Mouse (Mus musculus) activated CD4-positive, CD25-positive, alpha-beta regulatory T cell, adult 9 weeks (primary cell): Measurements from ENCODE around the gene Soat2. TPM values are rescaled to one million over a fixed set of nuclear protein-coding genes. Genes with fewer than 3 reads are reported as not detected.

Source experiments
- polyA plus RNA-seq: library from polyadenylated mRNA; unstranded; fragments of 100-300 nt; shearing (Covaris generic); gene quantifications from one replicate; pipeline ENCODE4 v1.2.1, GENCODE M21; 2017

Gene Soat2
- 1.5 TPM for polyA plus RNA-seq

GRCm38 (mm10) chr15:102150301-102151135, at the start of gene Soat2:
Gene Soat2 (plus strand): TSS chr15:102150526.

GRCm38 (mm10) chr15:102136129-102136758, 14.1 kb upstream of the Soat2 start, which contains the start of gene Spryd3:
Gene Spryd3 (minus strand): TSS chr15:102136234.

GRCm38 (mm10) chr15:102144274-102144711, 6.0 kb upstream of the Soat2 start, which contains the start of gene Igfbp6:
Gene Igfbp6 (plus strand): TSS chr15:102144362.

GRCm38 (mm10) chr15:102202971-102203834, 52.9 kb downstream of the Soat2 start, which contains the start of gene Zfp740:
Gene Zfp740 (plus strand): TSS chr15:102203249.

GRCm38 (mm10) chr15:102204674-102205505, 54.6 kb downstream of the Soat2 start, which contains the start of gene Csad:
Gene Csad (minus strand): TSS chr15:102204724.

Other genes with a start within 250 kb of the Soat2 start
- gene Krt4, start 225.8 kb upstream of the Soat2 start, polyA plus RNA-seq = not detected
- gene Krt79, start 210.2 kb upstream of the Soat2 start, polyA plus RNA-seq = not detected
- not detected for gene Krt78, start 196.2 kb upstream of the Soat2 start, polyA plus RNA-seq
- not detected for gene Krt8, start 146.0 kb upstream of the Soat2 start, polyA plus RNA-seq
- gene Krt18, start 122.3 kb upstream of the Soat2 start, polyA plus RNA-seq = 0.76 TPM
- gene Eif4b, start 76.8 kb upstream of the Soat2 start, polyA plus RNA-seq = 154 TPM
- gene Tns2, start 50.1 kb upstream of the Soat2 start, polyA plus RNA-seq = 1.7 TPM
- 63.5 TPM for gene Spryd3, start 14.3 kb upstream of the Soat2 start, polyA plus RNA-seq
- gene Igfbp6, start 6.2 kb upstream of the Soat2 start, polyA plus RNA-seq = 0.33 TPM
- gene Zfp740, start 52.7 kb downstream of the Soat2 start, polyA plus RNA-seq = 68.1 TPM
- 12.4 TPM for gene Csad, start 54.2 kb downstream of the Soat2 start, polyA plus RNA-seq
- 962 TPM for gene Itgb7, start 81.4 kb downstream of the Soat2 start, polyA plus RNA-seq
- 46.7 TPM for gene Rarg, start 107.0 kb downstream of the Soat2 start, polyA plus RNA-seq
- gene Gm9918, start 120.0 kb downstream of the Soat2 start, polyA plus RNA-seq = not detected
- 82.2 TPM for gene Mfsd5, start 128.9 kb downstream of the Soat2 start, polyA plus RNA-seq
- gene Espl1, start 145.7 kb downstream of the Soat2 start, polyA plus RNA-seq = 3.0 TPM
- 582 TPM for gene Pfdn5, start 175.6 kb downstream of the Soat2 start, polyA plus RNA-seq
- 99.5 TPM for gene Myg1, start 181.2 kb downstream of the Soat2 start, polyA plus RNA-seq
- 58.8 TPM for gene Aaas, start 200.2 kb downstream of the Soat2 start, polyA plus RNA-seq
- not detected for gene Sp7, start 216.7 kb downstream of the Soat2 start, polyA plus RNA-seq